18 mouse cellular contexts compared by ENCODE assay signal in the genomic region with DNA sequence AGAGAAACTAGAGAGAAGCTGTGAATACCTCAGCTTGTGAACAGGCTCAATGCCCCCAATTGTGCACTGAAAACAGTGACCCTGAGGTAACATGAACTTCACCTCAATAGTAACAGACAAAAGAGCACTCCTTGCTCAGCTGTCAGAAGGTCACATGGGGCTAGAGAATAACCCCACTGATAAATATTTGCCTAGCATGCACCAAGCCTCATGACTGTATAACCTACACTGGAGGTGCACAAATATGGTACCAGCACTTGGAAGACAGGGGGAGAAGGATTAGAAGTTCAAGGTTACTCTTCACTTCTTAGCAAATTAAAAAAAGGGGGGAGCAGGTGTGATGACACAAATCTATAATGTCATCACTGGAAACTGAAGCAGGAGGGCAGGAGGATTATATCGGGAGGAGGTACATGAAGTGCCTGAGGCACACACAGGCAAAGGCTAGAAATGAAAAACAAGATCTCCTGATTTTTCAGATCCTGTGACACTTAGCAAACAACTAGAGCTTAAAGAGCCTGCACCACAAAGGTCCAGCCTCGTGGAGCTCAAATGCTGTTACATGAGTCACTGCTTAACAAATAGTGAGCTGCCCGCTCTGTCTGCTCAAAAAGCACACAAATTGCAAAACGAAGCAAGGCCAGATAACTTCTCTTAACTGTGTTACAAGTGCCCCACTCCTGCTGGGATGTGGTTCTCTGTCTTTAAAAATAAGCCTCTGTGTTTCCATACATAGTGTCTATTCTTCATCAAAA.
"Had no signal": no experiment of that assay in that cellular context is flagged by ENCODE, and none has a peak within 500 bp of the region (broad histone marks: within the 10 kb centered on the region; RNA-seq: fewer than 3 reads in every experiment).

No protein-coding gene starts in this region.

- H3K9ac ChIP-seq: kidney, embryonic 15.5 days; liver, embryonic 14.5 days; lung, embryonic 15.5 days had no signal

- H3K36me3 ChIP-seq: kidney, embryonic 15.5 days; lung, embryonic 15.5 days had no signal

- H3K9me3 ChIP-seq: kidney, embryonic 15.5 days; lung, embryonic 15.5 days had no signal

- DNase-seq: kidney, adult 11 months; kidney, adult 8-10 months; kidney, postnatal 10 days; kidney, postnatal 36 days; layer of hippocampus, postnatal 36 days; lung, adult 18-20 months; lung, postnatal 14 days; lung, postnatal 4 days; midbrain, embryonic 14.5 days; right cerebral cortex, postnatal 14 days; right cerebral cortex, postnatal 4 days; thymus, postnatal 25 days had no signal

- H3K4me1 ChIP-seq: kidney, embryonic 15.5 days; lung, embryonic 15.5 days had no signal

- H3K4me3 ChIP-seq: kidney, embryonic 15.5 days; left cerebral cortex, adult 2 months; lung, embryonic 15.5 days had no signal

- H3K27ac ChIP-seq: kidney, embryonic 15.5 days; left cerebral cortex, adult 2 months; liver, embryonic 14.5 days; lung, embryonic 15.5 days had no signal

- H3K27me3 ChIP-seq: kidney, embryonic 15.5 days; lung, embryonic 15.5 days had no signal

- H3K4me2 ChIP-seq: kidney, embryonic 15.5 days; liver, embryonic 11.5 days; lung, embryonic 15.5 days; midbrain, embryonic 11.5 days had no signal
